ENCODE assay signal across 8 mouse cellular contexts in the genomic region with DNA sequence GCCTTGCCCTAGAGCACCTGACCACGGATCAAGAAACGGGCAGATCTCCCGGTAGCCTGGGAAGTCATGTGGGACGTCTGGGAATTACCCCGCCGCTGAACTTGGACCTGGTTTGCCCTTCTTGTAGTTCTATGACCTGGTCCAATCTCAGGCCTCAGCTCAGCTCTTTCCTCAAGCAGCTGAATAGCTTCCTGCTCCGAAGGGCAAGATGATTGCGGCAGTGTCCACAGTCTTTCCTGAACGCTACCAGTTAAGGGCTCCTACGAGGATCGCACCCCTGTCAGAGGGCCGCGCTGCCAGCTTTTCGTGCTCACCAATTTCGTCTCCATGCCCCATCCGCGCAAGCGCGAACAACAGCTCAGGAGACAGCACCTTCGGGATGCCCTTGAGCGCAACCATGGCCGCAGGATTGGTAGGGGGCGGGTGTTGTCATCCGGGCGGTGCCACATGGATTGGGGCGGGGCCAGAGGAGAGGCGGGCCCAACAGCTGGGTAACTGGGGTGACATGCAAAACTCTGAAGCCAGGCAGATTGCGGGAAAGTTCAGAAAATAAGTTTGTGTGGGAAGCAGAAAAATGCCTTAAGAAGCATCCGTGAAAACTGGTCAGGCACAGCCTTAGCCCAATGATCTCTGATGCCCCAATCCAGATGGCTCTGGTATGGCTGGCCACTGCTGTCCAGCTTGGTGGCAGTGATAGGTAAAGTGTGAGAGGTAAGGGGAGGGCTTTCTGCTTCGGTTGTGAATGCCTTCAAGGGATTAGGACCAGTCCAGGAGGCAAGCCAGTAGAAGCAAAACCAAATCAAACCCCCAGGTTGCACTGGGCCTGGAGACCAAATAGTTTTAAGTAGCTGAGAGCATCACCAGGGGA. TPM values are rescaled to one million over a fixed set of nuclear protein-coding genes. Genes with fewer than 3 reads are reported as not detected.
A peak's percentile ranks its signal among the peaks of the same experiment; 100 is the strongest.
DNase-seq lines count a peak whose midpoint lies in the region; ATAC-seq and TF ChIP-seq lines count a peak whose summit lies in the region.

A gene (minus strand): TSS at position 449 of the 868 bp plus-strand sequence.

- H3K9ac ChIP-seq in kidney, embryonic 15.5 days, result peak within 1 kb of the TSS; percentile 53
- H3K9ac ChIP-seq in liver, adult 2 months (ENCODE audit: low read depth, low read length), result peak within 1 kb of the TSS; percentile 68

- ATAC-seq in erythroblast, adult 5-6 weeks (replicated peaks; ENCODE audit: low FRiP score, poor library complexity, severe bottlenecking), result peak; percentile 81
- ATAC-seq in kidney, embryonic 15.5 days (replicated peaks; ENCODE audit: low FRiP score), result peak; percentile 94

- TF ChIP-seq CTCF in brain, embryonic 14.5 days (IDR thresholded peaks at IDR 0.05; ENCODE audit: borderline replicate concordance, extremely low read depth, insufficient read depth, insufficient read length), result no peak
- no peak for TF ChIP-seq CTCF in liver, adult 2 months (IDR thresholded peaks at IDR 0.05; ENCODE audit: low read depth, low read length)

- no peaks in the 10 kb centered on the region for H3K79me2 ChIP-seq in liver, adult 2 months (ENCODE audit: control insufficient read depth, insufficient read depth, low read length)
- no peaks in the 10 kb centered on the region for H3K79me2 ChIP-seq in myocyte (ENCODE audit: control insufficient read depth, insufficient read depth)

- H3K4me3 ChIP-seq in heart, embryonic 10.5 days, result peak within 1 kb of the TSS; percentile 62
- peak within 1 kb of the TSS; percentile 51 for H3K4me3 ChIP-seq in kidney, embryonic 15.5 days (replicated peaks)
- H3K4me3 ChIP-seq in liver, adult 2 months (ENCODE audit: insufficient read depth, low read depth, low read length), result peak within 1 kb of the TSS; percentile 54
- peak within 1 kb of the TSS; percentile 16 for H3K4me3 ChIP-seq in myocyte

- peaks cover 9% of the 10 kb centered on the region for H3K27me3 ChIP-seq in heart, embryonic 10.5 days (ENCODE audit: insufficient read depth, poor library complexity, severe bottlenecking)
- H3K27me3 ChIP-seq in kidney, embryonic 15.5 days, result no peaks in the 10 kb centered on the region
- H3K27me3 ChIP-seq in liver, adult 2 months (ENCODE audit: control insufficient read depth, insufficient read depth, low read length), result no peaks in the 10 kb centered on the region
- no peaks in the 10 kb centered on the region for H3K27me3 ChIP-seq in myocyte (ENCODE audit: control insufficient read depth, insufficient read depth, insufficient read length)

- DNase-seq in CD4-positive, CD25-positive, alpha-beta regulatory T cell, adult 2 months (ENCODE audit: low read depth, low spot score), result peak; percentile 84
- peak; percentile 86 for DNase-seq in brain, embryonic 14.5 days (ENCODE audit: low read depth)
- DNase-seq in heart, embryonic 10.5 days (ENCODE audit: low spot score), result peak; percentile 94
- DNase-seq in liver, adult 2 months (ENCODE audit: extremely low read depth, low read depth, low spot score), result peak; percentile 81
- peak; percentile 80 to 86 for DNase-seq in spleen, postnatal 4 days (ENCODE audit: low spot score in 2 of 2)

- peak within 1 kb of the TSS; percentile 89 for H3K27ac ChIP-seq in heart, embryonic 10.5 days
- peak within 1 kb of the TSS; percentile 76 for H3K27ac ChIP-seq in kidney, embryonic 15.5 days
- peak within 1 kb of the TSS; percentile 77 for H3K27ac ChIP-seq in liver, adult 2 months (replicated peaks; ENCODE audit: insufficient read depth, low read depth, low read length)

- peaks cover 16% of the 10 kb centered on the region for H3K4me1 ChIP-seq in heart, embryonic 10.5 days
- peaks cover 15% of the 10 kb centered on the region for H3K4me1 ChIP-seq in kidney, embryonic 15.5 days
- H3K4me1 ChIP-seq in liver, adult 2 months (ENCODE audit: control insufficient read depth, insufficient read depth, low read length), result peaks cover 10% of the 10 kb centered on the region

- TF ChIP-seq POLR2A in brain, embryonic 14.5 days (IDR thresholded peaks at IDR 0.05; ENCODE audit: borderline replicate concordance, extremely low read depth, insufficient read depth, insufficient read length, poor library complexity, severe bottlenecking), result no peak; the same call in 1 of the 2 replicates
- TF ChIP-seq POLR2A in liver, adult 2 months (IDR thresholded peaks at IDR 0.05; ENCODE audit: extremely low read depth, insufficient read depth, low read length), result peak; percentile 64; the same call in 1 of the 2 replicates
- peak; percentile 45 for TF ChIP-seq POLR2A in myocyte (IDR thresholded peaks at IDR 0.05; ENCODE audit: insufficient read length, low read depth)

- H3ac ChIP-seq in myocyte (ENCODE audit: control insufficient read depth, insufficient read length), result no peak within 1 kb of the TSS

- 1% methylated on average over 30 of the region's 30 CpGs for WGBS in heart, embryonic 10.5 days
- 1% methylated on average over 30 of the region's 30 CpGs for WGBS in kidney, embryonic 15.5 days
- WGBS in liver, adult 2 months, result under 1% methylated on average over 30 of the region's 30 CpGs

- H3K36me3 ChIP-seq in heart, embryonic 10.5 days, result peaks cover 41% of the 10 kb centered on the region
- H3K36me3 ChIP-seq in kidney, embryonic 15.5 days, result peaks cover 20% of the 10 kb centered on the region
- peaks cover 15% of the 10 kb centered on the region for H3K36me3 ChIP-seq in liver, adult 2 months (ENCODE audit: control insufficient read depth, insufficient read depth, low read length)
- H3K36me3 ChIP-seq in myocyte (ENCODE audit: control insufficient read depth, insufficient read depth), result peaks cover 13% of the 10 kb centered on the region

- H3K9me3 ChIP-seq in heart, embryonic 10.5 days, result no peaks in the 10 kb centered on the region
- no peaks in the 10 kb centered on the region for H3K9me3 ChIP-seq in kidney, embryonic 15.5 days (replicated peaks)

- peak within 1 kb of the TSS; percentile 82 for H3K4me2 ChIP-seq in kidney, embryonic 15.5 days
- H3K4me2 ChIP-seq in myocyte (ENCODE audit: low read depth), result peak within 1 kb of the TSS; percentile 58

TF ChIP-seq in myocyte, 11 proteins besides CTCF, POLR2A, EP300 and RAD21:
- TF ChIP-seq SRF (IDR thresholded peaks at IDR 0.05; ENCODE audit: control insufficient read depth, insufficient read length, low read depth), result no peak
- no peak for TF ChIP-seq E2F4 (IDR thresholded peaks at IDR 0.05; ENCODE audit: insufficient read depth)
- TF ChIP-seq USF1 (IDR thresholded peaks at IDR 0.05; ENCODE audit: low read depth), result no peak
- TF ChIP-seq POLR2AphosphoS2 (IDR thresholded peaks at IDR 0.05; ENCODE audit: insufficient read length, low read depth), result no peak
- no peak for TF ChIP-seq CEBPB (IDR thresholded peaks at IDR 0.05; ENCODE audit: insufficient read depth, poor library complexity, severe bottlenecking)

RNA-seq across cellular contexts. Expression of the gene that starts here (rescaled TPM):
- 25.3 and 25.7 TPM in 2 replicates for polyA plus RNA-seq in brain, embryonic 14.5 days (2012; rRNA removed)
- total RNA-seq in erythroblast, adult 5-6 weeks (2015; ENCODE audit: low replicate concordance), result 6.1 TPM in 1 of 2 replicates, not detected in the other
- 2.1 TPM in 1 of 2 replicates, not detected in the other for total RNA-seq in erythroblast, adult 5-6 weeks (2017; ENCODE audit: low replicate concordance)
- 41.0 and 59.9 TPM in 2 replicates for polyA plus RNA-seq in heart, embryonic 10.5 days (2016; fragmentation: Nextera tagmentation; extraction: Ambion mirVana)
- 34.7 and 35.8 TPM in 2 replicates for polyA plus RNA-seq in kidney, embryonic 15.5 days (2015; fragmentation: Nextera tagmentation; extraction: Ambion mirVana)
- 68.6 and 72.7 TPM in 2 replicates for total RNA-seq in liver, adult 2 months (2014; rRNA removed)
- polyA plus RNA-seq in liver, adult 2 months (2012; rRNA removed), result 63.0 and 77.5 TPM in 2 replicates
- 9.5 TPM for polyA plus RNA-seq in myocyte (2012; fragmentation: generic; extraction: Trizol)

Comparison
In these comparisons a context has a peak if more than half of its experiments do, and no peak if none do; other contexts are left out.
1. Peak in every context shown above with its lines: DNase-seq, ATAC-seq, H3K4me3 ChIP-seq and H3K27ac ChIP-seq.